Mouse (Mus musculus) stomach, embryonic 15.5 days (tissue): ENCODE data around the gene Rfx2. TPM values are rescaled to one million over a fixed set of nuclear protein-coding genes. Genes with fewer than 3 reads are reported as not detected.

Experiments
- ATAC-seq: fragments of 200-750 bp; cut with Nextera tagmentation; 2 replicates; pipeline ENCODE4 v1.8.0; 2017; ENCODE audit warnings: low read depth, moderate number of reproducible peaks, moderate TSS enrichment; ENCODE audit not compliant: insufficient read depth, low FRiP score
- H3K27ac ChIP-seq: fragments of 300-500 bp; sonication (generic); 2 replicates; pipeline ENCODE4 v1.5.1; 2015; ENCODE audit warnings: mild to moderate bottlenecking, inconsistent platforms
- H3K27me3 ChIP-seq: fragments of 300-500 bp; sonication (generic); replicated peaks from 2 replicates; pipeline ENCODE4 v1.6.1; 2015; ENCODE audit warnings: inconsistent platforms
- H3K36me3 ChIP-seq: fragments of 300-500 bp; sonication (generic); 2 replicates; pipeline ENCODE4 v1.6.1; 2015; ENCODE audit warnings: inconsistent platforms
- H3K4me1 ChIP-seq: fragments of 300-500 bp; sonication (generic); 2 replicates; pipeline ENCODE4 v1.6.1; 2015; ENCODE audit warnings: inconsistent platforms
- H3K4me2 ChIP-seq: fragments of 300-500 bp; sonication (generic); 2 replicates; pipeline ENCODE4 v1.6.1; 2015; ENCODE audit warnings: mild to moderate bottlenecking, inconsistent platforms
- H3K4me3 ChIP-seq: fragments of 300-500 bp; sonication (generic); replicated peaks from 2 replicates; pipeline ENCODE4 v1.5.1; 2015; ENCODE audit warnings: inconsistent platforms
- H3K9ac ChIP-seq: fragments of 300-500 bp; sonication (generic); 2 replicates; pipeline ENCODE4 v1.6.1; 2015; ENCODE audit warnings: inconsistent platforms
- H3K9me3 ChIP-seq: fragments of 300-500 bp; sonication (generic); 2 replicates; pipeline ENCODE4 v1.6.1; 2016; ENCODE audit warnings: inconsistent platforms
- whole genome bisulfite sequencing: fragments of 180-500 bp; shearing (Covaris S2); methylation state at CpG from one replicate; pipeline ENCODE4 v1.1.7; 2015; 5-methylcytosine and 5-hydroxymethylcytosine counted together
- polyA plus RNA-seq: library from polyadenylated mRNA; unstranded; fragments of >200 nt; fragmentation: Nextera tagmentation; extraction: Ambion mirVana; gene quantifications from 2 replicates; pipeline ENCODE4 v1.2.1, GENCODE M21; 2015

Rfx2 gene
- polyA plus RNA-seq, 1 experiment from 2014 or later, result 6.6 TPM

GRCm38 (mm10) chr17:56810245-56810644, 20.6 kb downstream of the Rfx2 start:
- H3K27me3 ChIP-seq, result no peaks in the 10 kb centered on the region
- no peaks in the 10 kb centered on the region for H3K36me3 ChIP-seq
- H3K9me3 ChIP-seq, result no peaks in the 10 kb centered on the region
- no peak overlapping the region for H3K4me2 ChIP-seq
- H3K4me1 ChIP-seq, result peaks cover 31% of the 10 kb centered on the region
- H3K4me3 ChIP-seq, result no peak overlapping the region
- ATAC-seq, result peak; percentile 80
- no peak overlapping the region for H3K9ac ChIP-seq
- 7% methylated on average over 3 of the region's 3 CpGs for WGBS
- peak overlapping the region; percentile 41; the same call in 1 of the 2 replicates for H3K27ac ChIP-seq

DNA sequence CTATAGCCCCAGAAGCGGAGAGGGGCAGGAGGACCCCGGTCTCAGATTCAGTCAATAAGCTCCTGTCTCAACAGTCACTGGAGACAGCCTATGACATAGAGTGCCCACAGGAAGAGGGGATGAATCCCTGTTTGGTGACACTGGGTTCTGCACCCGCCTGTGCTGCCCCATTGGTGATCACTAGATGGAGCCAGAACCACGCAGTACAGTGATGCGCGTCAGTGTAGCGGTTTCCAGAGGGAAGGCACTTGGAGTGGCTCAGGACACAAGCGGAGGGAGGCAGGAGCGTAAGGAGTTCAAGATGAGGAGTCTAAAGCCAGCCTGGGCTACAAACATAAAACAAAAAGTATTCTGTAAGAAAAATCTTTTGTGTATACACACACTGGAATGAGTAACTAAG, 22.3 kb downstream of the Rfx2 start:
- H3K9ac ChIP-seq, result no peak overlapping the region
- H3K36me3 ChIP-seq, result no peaks in the 10 kb centered on the region
- ATAC-seq, result peak; percentile 65
- no peak overlapping the region for H3K4me3 ChIP-seq
- H3K27me3 ChIP-seq, result no peaks in the 10 kb centered on the region
- 12% methylated on average over 9 of the region's 9 CpGs for WGBS
- no peaks in the 10 kb centered on the region for H3K9me3 ChIP-seq
- H3K27ac ChIP-seq, result no peak overlapping the region
- H3K4me2 ChIP-seq, result no peak overlapping the region
- peaks cover 22% of the 10 kb centered on the region for H3K4me1 ChIP-seq

- Histone ChIP-seq H3K4me2 (no peak overlapping the region), H3K9ac (no peak overlapping the region), H3K4me3 (no peak overlapping the region), H3K36me3 (peaks cover 6% of the 10 kb centered on the region; the same call in 1 of the 2 replicates), H3K27ac (no peak overlapping the region), H3K9me3 (no peaks in the 10 kb centered on the region), H3K4me1 (peaks cover 17% of the 10 kb centered on the region), H3K27me3 (no peaks in the 10 kb centered on the region)
- no peak for ATAC-seq
- WGBS, result 77% methylated on average over 1 of the region's 1 CpGs
These were observed 25.0 kb downstream of the Rfx2 start for GRCm38 (mm10) chr17:56805784-56806183.

DNA sequence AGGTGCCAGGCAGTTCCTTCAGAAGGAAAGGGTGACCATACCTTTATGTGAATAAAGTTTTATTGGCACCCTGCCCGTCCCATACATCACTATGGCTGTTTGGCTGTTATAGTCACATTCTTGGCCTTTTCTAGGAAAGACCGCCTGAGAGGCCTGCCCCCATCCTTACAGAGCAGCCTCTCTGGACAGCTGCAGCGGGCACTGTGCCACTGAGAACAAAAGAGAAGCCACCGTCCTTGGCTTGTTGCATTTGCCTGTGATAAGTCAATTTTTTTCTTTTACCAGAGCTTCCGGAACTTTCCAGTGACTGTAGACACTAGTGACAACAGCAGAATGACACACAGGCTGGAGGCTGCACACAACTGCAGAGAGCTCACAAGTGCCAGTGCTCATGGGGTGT, 25.9 kb downstream of the Rfx2 start:
- Histone ChIP-seq H3K4me2 (no peak overlapping the region), H3K9ac (no peak overlapping the region), H3K27ac (no peak overlapping the region), H3K27me3 (no peaks in the 10 kb centered on the region), H3K4me3 (no peak overlapping the region), H3K4me1 (peaks cover 9% of the 10 kb centered on the region), H3K36me3 (peaks cover 6% of the 10 kb centered on the region; the same call in 1 of the 2 replicates), H3K9me3 (no peaks in the 10 kb centered on the region)
- WGBS, result 71% methylated on average over 5 of the region's 5 CpGs
- no peak for ATAC-seq

DNA sequence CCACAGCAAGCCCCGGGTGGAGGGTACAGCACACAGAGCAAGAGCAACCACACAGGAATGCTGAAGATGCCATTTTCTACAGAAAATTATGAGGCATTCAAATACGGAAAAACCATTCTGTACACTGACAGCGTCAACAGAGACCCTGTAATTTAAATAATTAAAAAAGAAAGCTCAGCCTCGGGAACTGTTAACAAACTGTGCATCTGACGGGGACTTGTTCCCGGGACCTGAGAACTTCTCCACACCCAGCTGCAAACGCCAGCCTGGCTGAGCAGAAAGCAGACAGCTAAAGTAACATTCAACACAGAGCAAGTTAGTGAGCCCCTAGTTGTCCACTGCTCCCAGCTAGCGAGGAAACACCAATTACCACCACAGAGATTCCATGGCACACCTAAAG, 28.7 kb downstream of the Rfx2 start:
- Histone ChIP-seq H3K9me3 (no peaks in the 10 kb centered on the region), H3K4me1 (peaks cover 3% of the 10 kb centered on the region; the same call in 1 of the 2 replicates), H3K4me2 (no peak overlapping the region), H3K36me3 (peaks cover 6% of the 10 kb centered on the region; the same call in 1 of the 2 replicates), H3K27me3 (no peaks in the 10 kb centered on the region), H3K4me3 (no peak overlapping the region), H3K27ac (no peak overlapping the region), H3K9ac (no peak overlapping the region)
- ATAC-seq, result no peak
- WGBS, result 74% methylated on average over 8 of the region's 8 CpGs

DNA sequence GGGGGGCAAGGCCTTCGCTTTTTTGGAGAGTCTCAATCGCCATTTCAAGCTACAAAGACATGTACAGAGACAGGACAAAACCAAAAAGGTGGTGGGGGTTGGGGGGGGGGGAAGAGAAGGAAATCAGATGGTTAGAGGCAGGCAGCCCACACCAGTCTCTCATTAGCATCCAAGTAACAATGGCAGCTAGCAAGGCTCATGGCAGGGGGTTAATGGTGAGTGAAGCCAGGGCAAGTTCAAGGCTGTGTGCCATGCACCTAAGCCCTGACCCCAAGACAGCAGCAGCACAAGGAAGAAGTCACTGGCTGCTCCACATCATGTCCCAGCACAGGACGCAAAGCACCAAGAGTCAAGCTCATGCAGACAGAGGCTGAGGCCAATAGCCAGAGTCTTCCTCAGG, 31.5 kb downstream of the Rfx2 start:
- H3K4me3 ChIP-seq, result no peak overlapping the region
- no peak for ATAC-seq
- H3K4me2 ChIP-seq, result no peak overlapping the region
- no peaks in the 10 kb centered on the region for H3K4me1 ChIP-seq
- no peak overlapping the region for H3K27ac ChIP-seq
- H3K36me3 ChIP-seq, result peaks cover 6% of the 10 kb centered on the region; the same call in 1 of the 2 replicates
- no peaks in the 10 kb centered on the region for H3K9me3 ChIP-seq
- no peaks in the 10 kb centered on the region for H3K27me3 ChIP-seq
- no peak overlapping the region for H3K9ac ChIP-seq
- 84% methylated on average over 3 of the region's 3 CpGs for WGBS

DNA sequence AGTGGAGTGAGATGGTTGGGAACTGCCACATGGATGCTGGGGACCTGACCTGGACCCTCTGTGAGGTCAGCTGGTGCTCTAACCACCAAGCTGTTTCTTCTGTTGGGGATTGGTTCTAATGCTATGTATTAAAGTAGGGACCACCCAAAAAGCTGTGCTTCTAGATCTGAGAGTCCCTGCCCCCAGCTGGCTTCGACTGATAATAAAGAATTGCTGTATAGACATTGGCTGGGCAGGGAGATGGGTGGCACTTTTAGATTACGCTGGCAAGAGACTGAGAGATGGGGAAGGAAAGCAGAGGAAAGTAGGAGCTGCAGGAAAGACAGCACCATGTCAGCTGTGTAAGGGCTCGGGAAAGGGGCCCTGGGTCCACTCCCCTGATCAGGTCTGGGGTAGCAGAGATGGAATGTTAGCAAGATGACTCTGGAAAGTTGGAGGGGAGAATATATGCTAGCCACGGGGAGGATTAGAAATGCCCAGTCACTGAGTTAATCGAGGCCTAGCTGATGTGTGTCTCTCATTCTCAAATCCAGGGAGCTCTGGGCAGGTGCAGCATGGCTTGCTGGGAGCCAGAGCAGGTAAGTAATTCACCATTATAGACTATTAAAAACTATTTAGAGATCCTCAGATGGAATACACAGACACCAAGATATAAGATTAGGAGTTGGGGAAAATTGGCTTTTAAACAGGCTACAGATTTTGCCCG, 37.0 kb downstream of the Rfx2 start:
- Histone ChIP-seq H3K27me3 (no peaks in the 10 kb centered on the region), H3K9ac (no peak overlapping the region), H3K27ac (no peak overlapping the region), H3K9me3 (no peaks in the 10 kb centered on the region), H3K36me3 (no peaks in the 10 kb centered on the region), H3K4me3 (no peak overlapping the region), H3K4me2 (no peak overlapping the region), H3K4me1 (no peaks in the 10 kb centered on the region)
- 65% methylated on average over 6 of the region's 6 CpGs for WGBS
- peak; percentile 82; the same call in 1 of the 2 replicates for ATAC-seq

GRCm38 (mm10) chr17:56792588-56792987, 38.2 kb downstream of the Rfx2 start:
- Histone ChIP-seq H3K27me3 (no peaks in the 10 kb centered on the region), H3K9me3 (no peaks in the 10 kb centered on the region), H3K36me3 (no peaks in the 10 kb centered on the region), H3K4me3 (no peak overlapping the region), H3K4me1 (no peaks in the 10 kb centered on the region), H3K27ac (no peak overlapping the region), H3K9ac (no peak overlapping the region), H3K4me2 (no peak overlapping the region)
- no peak for ATAC-seq
- 82% methylated on average over 3 of the region's 3 CpGs for WGBS

DNA sequence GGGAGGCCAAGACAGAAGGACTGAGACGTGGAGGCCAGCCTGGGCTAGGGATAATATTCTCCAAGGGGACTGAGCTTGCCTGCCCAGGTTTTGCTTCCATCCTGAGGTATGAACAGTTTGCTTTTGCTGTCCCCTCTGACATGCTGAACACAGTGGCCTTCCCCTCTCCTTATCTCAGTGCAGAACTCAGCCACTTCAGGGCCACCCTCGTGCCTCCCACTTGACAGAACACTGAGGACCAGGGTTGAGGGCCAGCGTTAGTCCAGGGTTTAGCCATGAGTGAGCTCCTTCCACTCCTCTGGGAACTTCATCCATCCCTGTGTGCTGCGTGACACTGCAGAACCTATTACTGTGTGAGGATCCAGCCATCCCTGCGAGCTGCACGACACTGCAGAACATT, 41.5 kb downstream of the Rfx2 start:
- Histone ChIP-seq H3K4me1 (no peaks in the 10 kb centered on the region), H3K27me3 (no peaks in the 10 kb centered on the region), H3K36me3 (no peaks in the 10 kb centered on the region), H3K27ac (no peak overlapping the region), H3K9me3 (no peaks in the 10 kb centered on the region), H3K4me3 (no peak overlapping the region), H3K9ac (no peak overlapping the region), H3K4me2 (no peak overlapping the region)
- WGBS, result 85% methylated on average over 6 of the region's 6 CpGs
- no peak for ATAC-seq

- Histone ChIP-seq H3K27me3 (no peaks in the 10 kb centered on the region), H3K4me2 (no peak overlapping the region), H3K9ac (no peak overlapping the region), H3K36me3 (no peaks in the 10 kb centered on the region), H3K9me3 (no peaks in the 10 kb centered on the region), H3K27ac (no peak overlapping the region), H3K4me3 (no peak overlapping the region), H3K4me1 (no peaks in the 10 kb centered on the region)
- 62% methylated on average over 3 of the region's 3 CpGs for WGBS
- no peak for ATAC-seq
These were observed 41.9 kb downstream of the Rfx2 start for GRCm38 (mm10) chr17:56788886-56789285.

DNA sequence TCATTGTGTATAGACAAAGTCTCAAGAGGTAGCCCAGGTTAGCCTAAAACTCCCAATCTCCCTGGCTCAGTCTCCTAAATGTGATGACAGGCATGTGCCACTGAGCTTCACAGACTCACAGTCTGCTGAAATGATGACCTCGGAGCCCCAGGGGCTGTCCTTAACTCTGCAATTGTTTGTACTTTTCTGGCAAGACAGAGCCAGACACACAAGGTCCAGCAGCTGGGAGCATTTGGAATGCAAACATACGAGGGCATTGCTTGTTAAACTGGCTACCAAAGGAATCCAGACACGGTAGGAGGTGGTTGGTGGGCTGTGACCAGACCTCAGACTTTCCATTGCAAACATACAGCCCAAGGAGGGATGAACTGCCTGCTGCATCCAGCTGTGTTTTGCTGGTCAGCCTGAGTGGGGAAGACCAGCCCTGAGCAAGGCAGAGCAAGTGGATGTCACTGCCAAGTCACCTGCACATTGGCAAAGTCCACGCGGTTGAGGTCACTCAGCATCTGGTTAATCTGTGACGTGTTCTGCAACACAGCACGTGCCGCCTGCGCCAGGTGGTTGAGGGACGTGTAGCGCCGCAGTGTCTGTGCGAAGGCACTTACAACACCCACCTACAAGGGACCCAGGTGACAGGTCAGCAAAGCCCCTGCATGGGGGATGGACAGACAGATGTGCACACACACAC, 50.4 kb downstream of the Rfx2 start:
- no peak for ATAC-seq

GRCm38 (mm10) chr17:56778779-56779362, 51.9 kb downstream of the Rfx2 start:
- no peak overlapping the region for H3K4me3 ChIP-seq
- peak; percentile 59; the same call in 1 of the 2 replicates for ATAC-seq
- no peaks in the 10 kb centered on the region for H3K27me3 ChIP-seq
- H3K4me2 ChIP-seq, result no peak overlapping the region
- H3K4me1 ChIP-seq, result peaks cover 11% of the 10 kb centered on the region; the same call in 1 of the 2 replicates
- WGBS, result 38% methylated on average over 3 of the region's 3 CpGs
- H3K27ac ChIP-seq, result peak overlapping the region; percentile 9
- H3K9ac ChIP-seq, result no peak overlapping the region
- 0 out of 2 replicates have a peak, but pooled peaks cover 9% of the 10 kb centered on the region for H3K36me3 ChIP-seq
- no peaks in the 10 kb centered on the region for H3K9me3 ChIP-seq

More for the DNA sequence above, 50.4 kb downstream of the Rfx2 start:
- Histone ChIP-seq H3K9me3 (no peaks in the 10 kb centered on the region), H3K27me3 (no peaks in the 10 kb centered on the region), H3K36me3 (0 out of 2 replicates have a peak, but pooled peaks cover 9% of the 10 kb centered on the region), H3K4me3 (no peak overlapping the region), H3K4me1 (peaks cover 11% of the 10 kb centered on the region; the same call in 1 of the 2 replicates), H3K4me2 (no peak overlapping the region), H3K27ac (no peak overlapping the region), H3K9ac (no peak overlapping the region)
- WGBS, result 59% methylated on average over 13 of the region's 13 CpGs
